Mouse (Mus musculus): ENCODE measurements around the gene C87977. TPM values are rescaled to one million over a fixed set of nuclear protein-coding genes. Genes with fewer than 3 reads are reported as not detected.
"Not testable (repeated sequence)": the region's sequence is repeated elsewhere in the genome, so short reads cannot be mapped to it uniquely, and the experiment has no call there.

Gene C87977
- polyA plus RNA-seq (2015; fragmentation: Nextera tagmentation; extraction: Ambion mirVana): not detected in 2 replicates

- not testable (repeated sequence) for DNase-seq (ENCODE audit: low spot score)
These were observed at the start of gene C87977 for GRCm38 (mm10) chr4:144213218-144213617. C87977 (minus strand) TSS chr4:144213318.

GRCm38 (mm10) chr4:144254768-144255167 lies 41.6 kb upstream of the C87977 start:
- not testable (repeated sequence) for DNase-seq (ENCODE audit: low spot score)

- DNase-seq (ENCODE audit: low spot score): no peak
These were observed 22.7 kb downstream of the C87977 start, which contains the start of gene Oog2 for GRCm38 (mm10) chr4:144190419-144190818. Oog2 (plus strand) TSS chr4:144190719.

- no peak for DNase-seq (ENCODE audit: low spot score)
These were observed 50.6 kb downstream of the C87977 start, which contains the start of gene Oog3 for GRCm38 (mm10) chr4:144162563-144162962. Oog3 (minus strand) TSS chr4:144162663.

Other genes starting within 250 kb of the C87977 start
- gene Gm13101, start 246.4 kb downstream of the C87977 start, polyA plus RNA-seq (2015; fragmentation: Nextera tagmentation; extraction: Ambion mirVana): not detected in 2 replicates
- gene Pramef17, start 218.9 kb downstream of the C87977 start, polyA plus RNA-seq (2015; fragmentation: Nextera tagmentation; extraction: Ambion mirVana): not detected in 2 replicates
- gene Pramel4, start 154.2 kb downstream of the C87977 start, polyA plus RNA-seq (2015; fragmentation: Nextera tagmentation; extraction: Ambion mirVana): not detected in 2 replicates
- not detected in 2 replicates for gene Gm13102, start 106.8 kb downstream of the C87977 start, polyA plus RNA-seq (2015; fragmentation: Nextera tagmentation; extraction: Ambion mirVana)
- gene Oog3, start 50.7 kb downstream of the C87977 start, polyA plus RNA-seq (2015; fragmentation: Nextera tagmentation; extraction: Ambion mirVana): not detected in 2 replicates
- not detected in 2 replicates for gene Oog2, start 22.6 kb downstream of the C87977 start, polyA plus RNA-seq (2015; fragmentation: Nextera tagmentation; extraction: Ambion mirVana)
- 0.06 TPM in 1 of 2 replicates, not detected in the other for gene Pramel5, start 67.2 kb upstream of the C87977 start, polyA plus RNA-seq (2015; fragmentation: Nextera tagmentation; extraction: Ambion mirVana)
- gene Gm13128, start 116.9 kb upstream of the C87977 start, polyA plus RNA-seq (2015; fragmentation: Nextera tagmentation; extraction: Ambion mirVana): 0.06 TPM in 1 of 2 replicates, not detected in the other
- gene Gm13119, start 144.6 kb upstream of the C87977 start, polyA plus RNA-seq (2015; fragmentation: Nextera tagmentation; extraction: Ambion mirVana): not detected in 2 replicates
- gene Pramef20, start 164.6 kb upstream of the C87977 start, polyA plus RNA-seq (2015; fragmentation: Nextera tagmentation; extraction: Ambion mirVana): not detected in 2 replicates
- 0.06 and 0.09 TPM in 2 replicates for gene Pramef12, start 195.1 kb upstream of the C87977 start, polyA plus RNA-seq (2015; fragmentation: Nextera tagmentation; extraction: Ambion mirVana)
- 0.13 TPM in 1 of 2 replicates, not detected in the other for gene 1700012P22Rik, start 225.5 kb upstream of the C87977 start, polyA plus RNA-seq (2015; fragmentation: Nextera tagmentation; extraction: Ambion mirVana)
- not detected in 2 replicates for gene Gm9944, start 240.0 kb upstream of the C87977 start, polyA plus RNA-seq (2015; fragmentation: Nextera tagmentation; extraction: Ambion mirVana)